Mouse (Mus musculus) cerebellum, postnatal 4 days (tissue): ENCODE results near the gene Shb.
A peak's percentile ranks its signal among the peaks of the same experiment; 100 is the strongest.

Experiments used
- DNase-seq, 2 experiments: peaks; one replicate each; pipeline ENCODE4 v3.0.0; 2022; ENCODE audit warnings: low spot score in 2 of 2, mixed read lengths in 1 of 2

The Shb gene

GRCm38 (mm10) chr4:45503816-45504215 is 28.5 kb downstream of the Shb start:
- no peak for DNase-seq

- DNase-seq: no peak
Measured at GRCm38 (mm10) chr4:45503380-45503779, 28.9 kb downstream of the Shb start.

GRCm38 (mm10) chr4:45502002-45502401 is 30.3 kb downstream of the Shb start:
- no peak for DNase-seq

GRCm38 (mm10) chr4:45500381-45500780 is 31.9 kb downstream of the Shb start:
- no peak for DNase-seq

- DNase-seq: no peak
Measured at GRCm38 (mm10) chr4:45499556-45499955, 32.7 kb downstream of the Shb start.

- DNase-seq: no peak
Measured at GRCm38 (mm10) chr4:45499081-45499480, 33.2 kb downstream of the Shb start.

- no peak for DNase-seq
Measured at GRCm38 (mm10) chr4:45498345-45498744, 33.9 kb downstream of the Shb start.

GRCm38 (mm10) chr4:45497282-45497681 is 35.0 kb downstream of the Shb start:
- DNase-seq: no peak

- DNase-seq: no peak
Measured at GRCm38 (mm10) chr4:45495531-45496201, 36.6 kb downstream of the Shb start.

GRCm38 (mm10) chr4:45493786-45494400 is 38.4 kb downstream of the Shb start:
- no peak for DNase-seq

GRCm38 (mm10) chr4:45493118-45493517 is 39.2 kb downstream of the Shb start:
- no peak for DNase-seq

- no peak for DNase-seq
Measured at GRCm38 (mm10) chr4:45492681-45493081, 39.6 kb downstream of the Shb start.

GRCm38 (mm10) chr4:45491685-45492601 is 40.3 kb downstream of the Shb start:
- no peak for DNase-seq

GRCm38 (mm10) chr4:45491119-45491679 is 41.1 kb downstream of the Shb start:
- no peak for DNase-seq

- no peak for DNase-seq
Measured at GRCm38 (mm10) chr4:45490036-45490752, 42.1 kb downstream of the Shb start.

- peak in 1 of 2 experiments; percentile 61 for DNase-seq
Measured at GRCm38 (mm10) chr4:45489141-45490035, 42.9 kb downstream of the Shb start.

- DNase-seq: no peak
Measured at GRCm38 (mm10) chr4:45487681-45488081, 44.6 kb downstream of the Shb start.

- DNase-seq: no peak
Measured at GRCm38 (mm10) chr4:45485024-45485423, 47.2 kb downstream of the Shb start.

GRCm38 (mm10) chr4:45483271-45484245 is 48.7 kb downstream of the Shb start:
- no peak for DNase-seq
